In the genomic region with DNA sequence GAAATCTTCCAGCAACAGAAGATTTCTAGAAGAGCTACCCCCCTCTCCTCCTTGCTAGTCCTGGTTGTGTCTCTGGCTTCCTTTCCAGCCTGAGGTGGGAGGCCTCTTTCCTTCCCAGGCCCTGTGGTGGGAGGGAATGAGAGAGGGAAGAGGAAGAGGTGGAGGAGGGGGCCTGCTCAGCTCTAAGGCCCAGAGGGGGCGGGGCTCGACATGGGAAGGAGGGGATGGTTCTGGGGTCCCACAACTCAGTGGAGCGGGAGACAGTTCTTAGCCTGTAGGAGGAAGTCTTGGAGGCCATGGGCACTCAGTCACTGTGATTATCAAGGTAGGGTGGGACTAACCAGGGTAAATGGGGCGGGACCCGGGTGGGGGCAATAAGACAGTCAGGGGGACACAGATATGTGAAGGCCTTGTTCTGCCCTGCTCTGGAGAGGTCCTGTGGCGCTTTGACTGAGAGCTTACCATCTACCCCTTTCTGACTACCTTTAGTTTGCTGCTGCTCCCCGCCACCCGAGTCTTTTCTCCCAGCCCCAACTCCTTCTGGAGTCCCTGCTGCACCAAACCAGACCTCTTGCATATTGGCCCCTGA, we compare ENCODE assay signal across 8 mouse cellular contexts. TPM values are rescaled to one million over a fixed set of nuclear protein-coding genes. Genes with fewer than 3 reads are reported as not detected.
DNase-seq lines count a peak whose midpoint lies in the region; ATAC-seq and TF ChIP-seq lines count a peak whose summit lies in the region.

No protein-coding gene starts in this region.

- H3K36me3 ChIP-seq in neural tube, embryonic 13.5 days: peaks cover 8% of the 10 kb centered on the region; the same call in 1 of the 2 replicates

- no peak overlapping the region for H3K4me3 ChIP-seq in cerebellum, adult 2 months (replicated peaks; ENCODE audit: insufficient read depth, low read depth, low read length)
- H3K4me3 ChIP-seq in neural tube, embryonic 13.5 days: no peak overlapping the region

- H3K9me3 ChIP-seq in neural tube, embryonic 13.5 days: no peaks in the 10 kb centered on the region

- H3K9ac ChIP-seq in neural tube, embryonic 13.5 days: peak overlapping the region; percentile 45

- peak in 1 of 2 experiments; percentile 23 for DNase-seq in cerebellum, adult 2 months
- DNase-seq in cerebellum, adult 18-20 months: no peak
- peak; percentile 38 for DNase-seq in lung, postnatal 10 days
- DNase-seq in lung, postnatal 14 days: no peak
- peak; percentile 22 to 44 for DNase-seq in kidney, postnatal 25 days
- DNase-seq in frontal cortex, postnatal 10 days (ENCODE audit: low spot score in 2 of 2): no peak
- DNase-seq in left cerebral cortex, adult 8-10 months (ENCODE audit: low spot score in 2 of 2): no peak

- WGBS in cerebellum, adult 2 months: 48% methylated on average over 8 of the region's 8 CpGs
- WGBS in neural tube, embryonic 13.5 days: 45% methylated on average over 8 of the region's 8 CpGs

- no peaks in the 10 kb centered on the region for H3K27me3 ChIP-seq in cerebellum, adult 2 months (ENCODE audit: control insufficient read depth, insufficient read depth, low read length)
- no peaks in the 10 kb centered on the region for H3K27me3 ChIP-seq in neural tube, embryonic 13.5 days

- peaks cover 36% of the 10 kb centered on the region for H3K4me1 ChIP-seq in cerebellum, adult 2 months (ENCODE audit: control insufficient read depth, insufficient read depth, low read length)
- H3K4me1 ChIP-seq in neural tube, embryonic 13.5 days (replicated peaks): peaks cover 36% of the 10 kb centered on the region

- peak overlapping the region; percentile 61 for H3K4me2 ChIP-seq in neural tube, embryonic 13.5 days

- TF ChIP-seq CTCF in cerebellum, adult 2 months (IDR thresholded peaks at IDR 0.05; ENCODE audit: borderline replicate concordance, insufficient read depth, low read depth, low read length): no peak

- no peak for TF ChIP-seq POLR2A in cerebellum, adult 2 months (IDR thresholded peaks at IDR 0.05; ENCODE audit: borderline replicate concordance, insufficient read depth, low read length)

- ATAC-seq in neural tube, embryonic 13.5 days (ENCODE audit: low read depth): peak; percentile 45

- H3K27ac ChIP-seq in cerebellum, adult 2 months (ENCODE audit: insufficient read depth, low read length): peak overlapping the region; percentile 73
- peak overlapping the region; percentile 67 for H3K27ac ChIP-seq in neural tube, embryonic 13.5 days (replicated peaks)

RNA-seq across cellular contexts. Expression of a gene that starts 6.2 kb away (rescaled TPM):
- 65.9 and 71.1 TPM in 2 replicates for polyA plus RNA-seq in cerebellum, adult 2 months (2012; rRNA removed)
- 75.1 and 75.2 TPM in 2 replicates for polyA plus RNA-seq in neural tube, embryonic 13.5 days (2015; fragmentation: Nextera tagmentation; extraction: Ambion mirVana)
- 10 to 100 TPM; 49.7 to 59.2 (median 54.4) TPM for total RNA-seq in left cerebral cortex, adult 8-10 months (2022)

RNA-seq across cellular contexts. Expression of a gene that starts 7.2 kb away (rescaled TPM):
- 196 and 206 TPM in 2 replicates for polyA plus RNA-seq in cerebellum, adult 2 months (2012; rRNA removed)
- polyA plus RNA-seq in neural tube, embryonic 13.5 days (2015; fragmentation: Nextera tagmentation; extraction: Ambion mirVana): 35.4 and 38.0 TPM in 2 replicates
- total RNA-seq in left cerebral cortex, adult 8-10 months (2022): 10 to 100 TPM; 71.9 to 85.1 (median 76.5) TPM

RNA-seq across cellular contexts. Expression of a gene that starts 11.9 kb away (rescaled TPM):
- 236 and 247 TPM in 2 replicates for polyA plus RNA-seq in cerebellum, adult 2 months (2012; rRNA removed)
- 204 and 212 TPM in 2 replicates for polyA plus RNA-seq in neural tube, embryonic 13.5 days (2015; fragmentation: Nextera tagmentation; extraction: Ambion mirVana)
- 100 to 1,000 TPM; 189 to 252 (median 238) TPM for total RNA-seq in left cerebral cortex, adult 8-10 months (2022)

RNA-seq across cellular contexts. Expression of a gene that starts 31.3 kb away (rescaled TPM):
- 0.16 and 0.18 TPM in 2 replicates for polyA plus RNA-seq in cerebellum, adult 2 months (2012; rRNA removed)
- 1.6 and 2.2 TPM in 2 replicates for polyA plus RNA-seq in neural tube, embryonic 13.5 days (2015; fragmentation: Nextera tagmentation; extraction: Ambion mirVana)
- under 1 TPM; 0.37 to 0.78 (median 0.54) TPM for total RNA-seq in left cerebral cortex, adult 8-10 months (2022)

RNA-seq across cellular contexts. Expression of a gene that starts 39.2 kb away (rescaled TPM):
- polyA plus RNA-seq in cerebellum, adult 2 months (2012; rRNA removed): 162 and 167 TPM in 2 replicates
- polyA plus RNA-seq in neural tube, embryonic 13.5 days (2015; fragmentation: Nextera tagmentation; extraction: Ambion mirVana): 278 and 317 TPM in 2 replicates
- 100 to 1,000 TPM; 158 to 167 (median 165) TPM for total RNA-seq in left cerebral cortex, adult 8-10 months (2022)

Comparison
In these comparisons a context has a peak if more than half of its experiments do, and no peak if none do; other contexts are left out.
1. DNase-seq: peak in lung, postnatal 10 days (single experiment) and kidney, postnatal 25 days (2 of 2); none in cerebellum, adult 18-20 months (0 of 2), lung, postnatal 14 days (single experiment), frontal cortex, postnatal 10 days (0 of 2) and left cerebral cortex, adult 8-10 months (0 of 2).